Mouse (Mus musculus) CH12.LX (cell line): ENCODE data around the gene Acot7. TPM values are rescaled to one million over a fixed set of nuclear protein-coding genes. Genes with fewer than 3 reads are reported as not detected.

ENCODE experiments used
- DNase-seq: peaks from one replicate; pipeline ENCODE4 v3.0.0-alpha.2; 2013; ENCODE audit errors: extremely low read depth
- H3K27ac ChIP-seq: 2 replicates; pipeline ENCODE4 v1.5.1; 2012; ENCODE audit warnings: low read depth, mild to moderate bottlenecking, control low read depth, moderate library complexity; ENCODE audit not compliant: insufficient read depth
- H3K27me3 ChIP-seq: replicated peaks from 2 replicates; pipeline ENCODE3; 2012; ENCODE audit warnings: inconsistent platforms
- H3K36me3 ChIP-seq, 2 experiments: replicated peaks in 1 of 2; 2 replicates each; pipeline versions ENCODE3 to v1.6.1; 2012; ENCODE audit warnings: inconsistent platforms in 1 of 2, low read length in 1 of 2, mild to moderate bottlenecking in 1 of 2, mixed read lengths in 1 of 2, moderate library complexity in 1 of 2; ENCODE audit not compliant: control insufficient read depth in 1 of 2, insufficient read depth in 1 of 2
- H3K4me1 ChIP-seq, 2 experiments: 2 replicates each; pipeline ENCODE4 v1.6.1; 2012; ENCODE audit warnings: inconsistent platforms in 1 of 2, moderate library complexity in 1 of 2; ENCODE audit not compliant: insufficient read depth in 2 of 2, control insufficient read depth in 1 of 2
- H3K4me2 ChIP-seq: 2 replicates; pipeline ENCODE4 v1.6.1; 2012; ENCODE audit warnings: low read depth, mild to moderate bottlenecking, control low read depth; ENCODE audit not compliant: poor library complexity, insufficient read depth, severe bottlenecking
- H3K4me3 ChIP-seq, 3 experiments: fragments of 150-350 bp in 1 of 3; sonication (generic) in 1 of 3; replicated peaks in 1 of 3; 2 replicates each; pipeline versions ENCODE3 to v1.5.1; 2011 to 2012; ENCODE audit warnings: low read depth in 2 of 3, low read length in 2 of 3, mild to moderate bottlenecking in 2 of 3, moderate library complexity in 2 of 3, control low read depth in 1 of 3, improper control_type of control experiment in 1 of 3, inconsistent platforms in 1 of 3, mixed read lengths in 1 of 3; ENCODE audit not compliant: poor library complexity in 1 of 3
- H3K79me2 ChIP-seq: replicated peaks from 2 replicates; pipeline ENCODE4 v1.6.1; 2012; ENCODE audit warnings: mild to moderate bottlenecking, moderate library complexity; ENCODE audit not compliant: control insufficient read depth, poor library complexity, insufficient read depth, severe bottlenecking; ENCODE audit errors: extremely low read depth
- H3K9ac ChIP-seq: 2 replicates; pipeline ENCODE4 v1.6.1; 2012; ENCODE audit warnings: low read depth, mild to moderate bottlenecking, control low read depth, moderate library complexity; ENCODE audit not compliant: insufficient read depth
- H3K9me3 ChIP-seq: replicated peaks from 2 replicates; pipeline ENCODE3; 2012; ENCODE audit warnings: low read length, inconsistent platforms, mixed read lengths
- CHD1 ChIP-seq: IDR thresholded peaks from 2 replicates; pipeline ENCODE4 v1.6.1; 2012; ENCODE audit warnings: low read depth, low read length, improper control_type of control experiment, inconsistent platforms
- CHD2 ChIP-seq: IDR thresholded peaks from 2 replicates; pipeline ENCODE4 v1.6.1; 2011; ENCODE audit warnings: low read length, improper control_type of control experiment
- CTCF ChIP-seq, 2 experiments: IDR thresholded peaks in 1 of 2; conservative IDR thresholded peaks in 1 of 2; 2 replicates each; pipeline ENCODE4 v1.5.1; 2011 to 2012; ENCODE audit warnings: low read depth in 2 of 2, low read length in 2 of 2, improper control_type of control experiment in 1 of 2, inconsistent platforms in 1 of 2, mild to moderate bottlenecking in 1 of 2, moderate library complexity in 1 of 2
- E2F4 ChIP-seq: IDR thresholded peaks from 2 replicates; pipeline ENCODE4 v1.6.1; 2011; ENCODE audit warnings: low read depth, low read length, improper control_type of control experiment; ENCODE audit not compliant: insufficient replicate concordance
- ELF1 ChIP-seq: IDR thresholded peaks from 2 replicates; pipeline ENCODE4 v1.6.1; 2014; ENCODE audit warnings: low read depth, mild to moderate bottlenecking, inconsistent platforms, low read length, improper control_type of control experiment
- EP300 ChIP-seq: IDR thresholded peaks from 2 replicates; pipeline ENCODE4 v1.6.1; 2011; ENCODE audit warnings: low read length, improper control_type of control experiment
- ETS1 ChIP-seq: conservative IDR thresholded peaks from 2 replicates; pipeline ENCODE4 v1.6.1; 2012; ENCODE audit warnings: low read depth, mild to moderate bottlenecking, inconsistent platforms, low read length, improper control_type of control experiment, moderate library complexity
- IRF4 ChIP-seq: IDR thresholded peaks from 2 replicates; pipeline ENCODE4 v1.6.1; 2014; ENCODE audit warnings: low read depth, mild to moderate bottlenecking, inconsistent platforms, low read length, improper control_type of control experiment
- KAT2A ChIP-seq: IDR thresholded peaks from 2 replicates; pipeline ENCODE4 v1.6.1; 2012; ENCODE audit warnings: low read length, improper control_type of control experiment, inconsistent platforms; ENCODE audit not compliant: insufficient replicate concordance
- MAFK ChIP-seq: IDR thresholded peaks from 2 replicates; pipeline ENCODE4 v1.6.1; 2011; ENCODE audit warnings: low read length, improper control_type of control experiment; ENCODE audit not compliant: insufficient replicate concordance
- MAZ ChIP-seq: IDR thresholded peaks from 2 replicates; pipeline ENCODE4 v1.6.1; 2012; ENCODE audit warnings: low read depth, mild to moderate bottlenecking, inconsistent platforms, low read length, improper control_type of control experiment, moderate library complexity
- MEF2A ChIP-seq: IDR thresholded peaks from 2 replicates; pipeline ENCODE4 v1.6.1; 2014; ENCODE audit warnings: low read depth, mild to moderate bottlenecking, inconsistent platforms, low read length, improper control_type of control experiment, borderline replicate concordance
- MYC ChIP-seq: IDR thresholded peaks from 2 replicates; pipeline ENCODE4 v1.6.1; 2011; ENCODE audit warnings: low read depth, mild to moderate bottlenecking, improper control_type of control experiment, low read length
- NELFE ChIP-seq: IDR thresholded peaks from 2 replicates; pipeline ENCODE4 v1.6.1; 2011; ENCODE audit warnings: low read depth, low read length, improper control_type of control experiment
- POLR2AphosphoS2 ChIP-seq: IDR thresholded peaks from 2 replicates; pipeline ENCODE4 v1.6.1; 2011; ENCODE audit warnings: low read depth, low read length, improper control_type of control experiment
- RAD21 ChIP-seq: IDR thresholded peaks from 2 replicates; pipeline ENCODE4 v1.6.1; 2011; ENCODE audit warnings: low read depth, mild to moderate bottlenecking, low read length, improper control_type of control experiment, moderate library complexity
- RCOR1 ChIP-seq: conservative IDR thresholded peaks from 2 replicates; pipeline ENCODE4 v1.6.1; 2012; ENCODE audit warnings: low read depth, mild to moderate bottlenecking, inconsistent platforms, low read length, improper control_type of control experiment
- SIN3A ChIP-seq: IDR thresholded peaks from 2 replicates; pipeline ENCODE4 v1.6.1; 2012; ENCODE audit warnings: low read length, improper control_type of control experiment, inconsistent platforms
- SMC3 ChIP-seq: IDR thresholded peaks from 2 replicates; pipeline ENCODE4 v1.6.1; 2011; ENCODE audit warnings: low read depth, low read length, improper control_type of control experiment
- TBP ChIP-seq: conservative IDR thresholded peaks from 2 replicates; pipeline ENCODE4 v1.6.1; 2011; ENCODE audit warnings: low read depth, low read length, improper control_type of control experiment
- TCF12 ChIP-seq: IDR thresholded peaks from 2 replicates; pipeline ENCODE4 v1.6.1; 2014; ENCODE audit warnings: low read depth, mild to moderate bottlenecking, inconsistent platforms, low read length, improper control_type of control experiment
- UBTF ChIP-seq: IDR thresholded peaks from 2 replicates; pipeline ENCODE4 v1.6.1; 2012; ENCODE audit warnings: low read depth, mild to moderate bottlenecking, inconsistent platforms, low read length, improper control_type of control experiment, moderate library complexity
- USF1 ChIP-seq: IDR thresholded peaks from 2 replicates; pipeline ENCODE4 v1.6.1; 2014; ENCODE audit warnings: low read depth, mild to moderate bottlenecking, inconsistent platforms, low read length, improper control_type of control experiment
- USF2 ChIP-seq: conservative IDR thresholded peaks from 2 replicates; pipeline ENCODE4 v1.6.1; 2011; ENCODE audit warnings: low read depth, low read length, improper control_type of control experiment
- ZC3H11A ChIP-seq: IDR thresholded peaks from 2 replicates; pipeline ENCODE4 v1.6.1; 2012; ENCODE audit warnings: low read depth, mild to moderate bottlenecking, inconsistent platforms, low read length, improper control_type of control experiment
- ZNF384 ChIP-seq: IDR thresholded peaks from 2 replicates; pipeline ENCODE4 v1.6.1; 2012; ENCODE audit warnings: low read depth, low read length, improper control_type of control experiment, inconsistent platforms
- dilution Hi-C: fragments of 300-500 bp; cut with MboI; formaldehyde crosslinking; loops from 2 replicates; pipeline ENCODE4 v1.14.3; 2020; ENCODE audit warnings: low sequenced_read_pairs; ENCODE audit not compliant: extremely low pct_unique_long_range_greater_than_20kb, extremely low pct_ligation_motif_present
- in situ Hi-C: fragments of 300-500 bp; cut with MboI; formaldehyde crosslinking; loops from 3 replicates; pipeline ENCODE4 v1.14.3; 2019; ENCODE audit warnings: low sequenced_read_pairs, low pct_ligation_motif_present, low pct_unique_long_range_greater_than_20kb, mixed read lengths
- polyA plus RNA-seq: library from polyadenylated mRNA; unstranded; fragments of >175 nt; gene quantifications from 2 replicates; pipeline ENCODE4 v1.2.1, GENCODE M21; 2012; ENCODE audit warnings: low read depth; ENCODE audit not compliant: insufficient read length
- total RNA-seq, 2 experiments: library from RNA; depleted of rRNA; stranded (reverse); fragments of 300-350 nt in 1 of 2; fragments of >200 nt in 1 of 2; gene quantifications; 2 replicates each; pipeline ENCODE4 v1.2.3; 2012 to 2014

Gene Acot7
- total and polyA plus RNA-seq, 3 experiments, result 29.0 to 71.1 (median 61.6) TPM

DNA sequence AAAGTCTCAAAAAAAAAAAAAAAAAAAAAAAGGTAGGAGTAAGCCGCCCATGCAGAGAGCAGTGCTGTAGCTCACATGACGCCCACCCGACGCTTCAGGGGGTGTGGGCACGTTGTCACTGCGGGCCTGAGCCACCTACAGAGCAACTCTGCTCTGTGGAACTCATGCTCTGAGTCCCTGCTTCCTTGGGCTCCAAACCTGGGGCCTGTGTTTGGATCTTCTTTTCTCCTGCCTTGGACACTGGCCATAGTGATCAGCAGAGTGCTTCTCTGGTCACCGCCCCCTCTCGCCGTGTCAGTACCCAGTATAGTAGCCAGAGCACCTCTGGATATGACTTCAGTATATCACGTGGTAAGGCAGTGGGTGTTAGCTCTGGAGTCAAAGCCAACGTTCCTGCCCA, 35.0 kb downstream of the Acot7 start:
- Histone ChIP-seq H3K27ac (no peak overlapping the region), H3K9ac (no peak overlapping the region), H3K4me1 (peaks cover 5 to 20% of the 10 kb centered on the region in 2 experiments), H3K4me2 (no peak overlapping the region), H3K79me2 (no peaks in the 10 kb centered on the region), H3K4me3 (no peak overlapping the region), H3K27me3 (no peaks in the 10 kb centered on the region), H3K36me3 (peaks cover 8 to 51% of the 10 kb centered on the region in 2 experiments), H3K9me3 (no peaks in the 10 kb centered on the region)
- no peak for TF ChIP-seq E2F4
- TF ChIP-seq POLR2AphosphoS2, result no peak
- TF ChIP-seq CHD1, result no peak
- no peak for TF ChIP-seq KAT2A
- TF ChIP-seq RCOR1, result no peak
- no peak for TF ChIP-seq NELFE
- TF ChIP-seq ZNF384, result no peak
- no peak for TF ChIP-seq CHD2
- no peak for TF ChIP-seq MAZ
- no peak for TF ChIP-seq SIN3A
- no peak for TF ChIP-seq MYC
- no peak for TF ChIP-seq ELF1
- dilution Hi-C loops, result no loop called here
- DNase-seq, result no peak
- in situ Hi-C loops, result loop anchor here (5.0 kb wide), 2 partner anchors 36 to 79 kb away; partner anchors contain the start of genes Acot7 and Hes3

DNA sequence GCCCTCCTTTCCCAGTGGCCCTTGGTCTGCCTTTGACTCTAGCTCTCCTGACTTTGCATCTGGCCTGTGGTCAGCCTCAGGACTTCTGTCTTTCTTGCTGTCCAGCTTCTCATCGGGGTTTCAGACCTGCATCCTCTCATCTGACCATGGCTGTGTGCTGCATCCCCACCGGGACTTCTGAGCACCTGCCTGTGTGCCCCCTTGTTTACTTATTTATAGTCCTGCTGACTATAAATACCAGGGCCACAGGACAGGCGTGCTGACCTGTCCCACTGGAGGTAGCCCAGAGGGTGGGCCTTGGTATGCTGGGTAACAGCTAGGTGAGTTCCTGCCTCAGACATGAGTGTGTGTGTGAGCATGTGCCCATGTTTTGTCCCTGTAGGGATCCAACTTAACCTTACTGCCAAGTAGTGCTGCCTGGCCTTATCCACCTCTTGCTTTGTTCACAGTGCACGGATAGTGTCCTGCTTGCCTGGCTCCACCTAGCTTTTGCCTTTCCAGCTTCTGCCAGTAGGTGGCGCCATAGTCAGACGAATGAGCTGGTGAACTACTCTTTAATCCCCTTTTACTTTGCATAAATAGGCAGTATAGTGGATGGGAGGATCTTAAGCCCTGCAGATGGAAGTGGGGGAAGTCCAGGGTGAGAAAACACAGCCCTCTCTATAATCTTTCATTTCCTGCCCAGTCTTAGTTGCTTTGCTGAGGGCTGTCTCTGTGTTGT, 36.0 kb downstream of the Acot7 start:
- H3K4me1 ChIP-seq, result peaks cover 5 to 20% of the 10 kb centered on the region in 2 experiments
- no peaks in the 10 kb centered on the region for H3K79me2 ChIP-seq
- in situ Hi-C loops (loop anchor here (5.0 kb wide), 2 partner anchors 37 to 78 kb away; partner anchors contain the start of genes Acot7 and Hes3), dilution Hi-C loops (no loop called here)
- DNase-seq, result peak; percentile 90
- no peak overlapping the region for H3K9ac ChIP-seq
- no peak for TF ChIP-seq E2F4
- no peak for TF ChIP-seq UBTF
- TF ChIP-seq ZC3H11A, result peak; percentile 61
- no peak for TF ChIP-seq MEF2A
- peak; percentile 38; the same call in 1 of the 2 replicates for TF ChIP-seq NELFE
- no peak for TF ChIP-seq ZNF384
- TF ChIP-seq TCF12, result 0 out of 2 replicates have a peak, but pooled peaks have one; percentile 28
- peak; percentile 37; the same call in 1 of the 2 replicates for TF ChIP-seq IRF4
- no peak for TF ChIP-seq SIN3A
- TF ChIP-seq CHD1, result no peak
- no peak for TF ChIP-seq ETS1
- peak; percentile 96 to 97 for TF ChIP-seq CTCF (conservative IDR thresholded peaks at IDR 0.05 in 1 of 2, IDR thresholded peaks at IDR 0.05 in 1 of 2; ENCODE audit: low read depth in 2 of 2, low read length in 2 of 2)
- no peak for TF ChIP-seq MAFK
- peak; percentile 82 for TF ChIP-seq SMC3
- TF ChIP-seq USF1, result no peak
- no peak for TF ChIP-seq TBP
- 0 out of 2 replicates have a peak, but pooled peaks have one; percentile 10 for TF ChIP-seq EP300
- TF ChIP-seq RAD21, result peak; percentile 98
- no peak for TF ChIP-seq USF2
- TF ChIP-seq MAZ, result no peak
- no peak overlapping the region for H3K4me2 ChIP-seq
- H3K36me3 ChIP-seq, result peaks cover 17 to 58% of the 10 kb centered on the region in 2 experiments
- no peaks in the 10 kb centered on the region for H3K27me3 ChIP-seq
- no peak overlapping the region for H3K4me3 ChIP-seq
- no peaks in the 10 kb centered on the region for H3K9me3 ChIP-seq
- H3K27ac ChIP-seq, result no peak overlapping the region
